Mouse (Mus musculus): Measurements from ENCODE around the gene Snapc5.

- TF ChIP-seq POLR2A (IDR thresholded peaks at IDR 0.05; ENCODE audit: borderline replicate concordance, extremely low read depth, insufficient read depth, insufficient read length, poor library complexity, severe bottlenecking) = peak; percentile 44; the same call in 1 of the 2 replicates
- peak; percentile 61 for TF ChIP-seq CTCF (IDR thresholded peaks at IDR 0.05; ENCODE audit: borderline replicate concordance, extremely low read depth, insufficient read depth, insufficient read length)
Measured at GRCm38 (mm10) chr9:64178974-64179646, at the start of gene Snapc5.

All from brain, embryonic 14.5 days (tissue).